28 mouse cellular contexts compared by ENCODE assay signal in the genomic region with DNA sequence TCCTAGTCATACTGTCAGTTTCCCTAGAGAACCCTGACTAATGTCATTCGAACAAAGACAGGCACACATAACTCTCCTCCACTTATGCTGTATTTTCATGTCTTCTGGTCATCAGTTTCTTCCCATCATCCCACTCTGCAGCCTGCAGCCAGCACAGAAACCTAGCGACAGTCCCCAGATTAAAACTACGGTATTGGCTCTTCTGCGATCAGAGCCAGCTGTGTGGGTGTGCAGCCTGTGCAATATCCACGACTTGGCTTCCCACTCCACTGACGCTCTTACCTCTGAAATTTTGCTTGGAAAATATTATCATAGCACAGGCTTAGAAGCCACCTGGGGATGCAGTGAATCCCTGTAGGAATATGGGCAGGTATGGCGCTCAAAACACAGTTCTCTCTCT. TPM values are rescaled to one million over a fixed set of nuclear protein-coding genes. Genes with fewer than 3 reads are reported as not detected.
DNase-seq lines count a peak whose midpoint lies in the region; ATAC-seq and TF ChIP-seq lines count a peak whose summit lies in the region.
"Had no signal": no experiment of that assay in that cellular context is flagged by ENCODE, and none has a peak within 500 bp of the region (broad histone marks: within the 10 kb centered on the region; RNA-seq: fewer than 3 reads in every experiment).

No protein-coding gene starts in this region.

- H3K9me3 ChIP-seq in kidney, embryonic 14.5 days (ENCODE audit: control insufficient read depth, low read length), result no peaks in the 10 kb centered on the region
- no peaks in the 10 kb centered on the region for H3K9me3 ChIP-seq in intestine, postnatal 0 days (ENCODE audit: control insufficient read depth)
- H3K9me3 ChIP-seq: forebrain, embryonic 15.5 days; hindbrain, embryonic 10.5 days; limb, embryonic 10.5 days; liver, embryonic 15.5 days; lung, embryonic 15.5 days; midbrain, embryonic 15.5 days; neural tube, embryonic 12.5 days had no signal

- WGBS in kidney, embryonic 14.5 days, result 84% methylated on average over 7 of the region's 7 CpGs
- WGBS in intestine, postnatal 0 days, result 78% methylated on average over 7 of the region's 7 CpGs

- intact Hi-C loops in left cerebral cortex, postnatal 36 days (cut with DNase I), result no loop called here

- ATAC-seq in frontal cortex, adult (ENCODE audit: low TSS enrichment), result peak; percentile 83
- no peak for ATAC-seq in kidney, embryonic 14.5 days (ENCODE audit: low FRiP score, low TSS enrichment)
- ATAC-seq in intestine, postnatal 0 days, result no peak
- ATAC-seq: activated CD4-positive, CD25-positive, alpha-beta regulatory T cell, adult 4 months; forebrain, embryonic 15.5 days; hindbrain, postnatal 0 days; intestine, embryonic 16.5 days; midbrain, embryonic 15.5 days had no signal

- TF ChIP-seq CTCF in intestine, postnatal 0 days (IDR thresholded peaks at IDR 0.05; ENCODE audit: low read depth), result no peak

- H3K36me3 ChIP-seq in kidney, embryonic 14.5 days (ENCODE audit: control insufficient read depth, insufficient read depth, low read length), result no peaks in the 10 kb centered on the region
- H3K36me3 ChIP-seq in intestine, postnatal 0 days (ENCODE audit: control insufficient read depth, insufficient read depth), result no peaks in the 10 kb centered on the region
- H3K36me3 ChIP-seq: forebrain, embryonic 15.5 days; hindbrain, embryonic 10.5 days; limb, embryonic 10.5 days; liver, embryonic 15.5 days; lung, embryonic 15.5 days; midbrain, embryonic 15.5 days; neural tube, embryonic 12.5 days had no signal

- no peak overlapping the region for H3K9ac ChIP-seq in kidney, embryonic 14.5 days (ENCODE audit: low read depth, low read length)
- no peak overlapping the region for H3K9ac ChIP-seq in intestine, postnatal 0 days (ENCODE audit: low read depth, low read length)
- H3K9ac ChIP-seq: forebrain, embryonic 15.5 days; liver, embryonic 15.5 days; lung, embryonic 15.5 days; midbrain, embryonic 15.5 days; neural tube, embryonic 12.5 days had no signal

- no peak overlapping the region for H3K4me3 ChIP-seq in kidney, embryonic 14.5 days (ENCODE audit: low read length)
- H3K4me3 ChIP-seq in intestine, postnatal 0 days (ENCODE audit: low read depth, low read length), result no peak overlapping the region
- H3K4me3 ChIP-seq: forebrain, embryonic 15.5 days; gastrocnemius, adult 2 months; hindbrain, embryonic 10.5 days; limb, embryonic 10.5 days; liver, embryonic 15.5 days; lung, embryonic 15.5 days; midbrain, embryonic 15.5 days; neural tube, embryonic 12.5 days had no signal

- no peak overlapping the region for H3K27ac ChIP-seq in kidney, embryonic 14.5 days (ENCODE audit: low read depth, low read length)
- H3K27ac ChIP-seq in intestine, postnatal 0 days (ENCODE audit: low read depth, low read length), result no peak overlapping the region
- H3K27ac ChIP-seq: forebrain, embryonic 15.5 days; gastrocnemius, adult 2 months; hindbrain, embryonic 10.5 days; hindbrain, postnatal 0 days; limb, embryonic 10.5 days; liver, embryonic 15.5 days; lung, embryonic 15.5 days; midbrain, embryonic 15.5 days; neural tube, embryonic 12.5 days had no signal

- no peaks in the 10 kb centered on the region for H3K27me3 ChIP-seq in kidney, embryonic 14.5 days (ENCODE audit: control insufficient read depth, insufficient read depth, low read length)
- no peaks in the 10 kb centered on the region for H3K27me3 ChIP-seq in intestine, postnatal 0 days (replicated peaks; ENCODE audit: control insufficient read depth, insufficient read depth, low read length)
- H3K27me3 ChIP-seq: forebrain, embryonic 15.5 days; liver, embryonic 15.5 days; lung, embryonic 15.5 days; midbrain, embryonic 15.5 days; neural tube, embryonic 12.5 days had no signal

- H3K4me1 ChIP-seq in kidney, embryonic 14.5 days (ENCODE audit: control insufficient read depth, insufficient read depth, low read length), result no peaks in the 10 kb centered on the region
- H3K4me1 ChIP-seq in intestine, postnatal 0 days (replicated peaks; ENCODE audit: control insufficient read depth, insufficient read depth, low read length), result no peaks in the 10 kb centered on the region
- H3K4me1 ChIP-seq: limb, embryonic 10.5 days; liver, embryonic 15.5 days; lung, embryonic 15.5 days had no signal

- DNase-seq in frontal cortex, postnatal 25 days (ENCODE audit: low spot score in 2 of 2), result no peak
- peak; percentile 50 for DNase-seq in right cerebral cortex, adult 18-20 months
- DNase-seq in right cerebral cortex, postnatal 4 days, result no peak
- DNase-seq in left cerebral cortex, postnatal 36 days (ENCODE audit: low spot score in 2 of 2), result peak; percentile 38 to 53
- peak; percentile 46 for DNase-seq in telencephalon, adult 2 months (ENCODE audit: low read depth, low spot score)
- DNase-seq: adrenal gland, adult 8-10 months; cerebellum, adult 8-10 months; cerebellum, postnatal 36 days; gastrocnemius, adult 2 months; kidney, postnatal 4 days; liver; lung, postnatal 4 days; thymus, postnatal 36 days had no signal

- H3K4me2 ChIP-seq in kidney, embryonic 14.5 days (replicated peaks; ENCODE audit: low read depth, low read length), result no peak overlapping the region
- no peak overlapping the region for H3K4me2 ChIP-seq in intestine, postnatal 0 days (replicated peaks; ENCODE audit: low read depth)
- H3K4me2 ChIP-seq: forebrain, embryonic 15.5 days; heart, embryonic 11.5 days; liver, embryonic 15.5 days; lung, embryonic 15.5 days; midbrain, embryonic 15.5 days; neural tube, embryonic 12.5 days had no signal

RNA-seq across cellular contexts. Expression of a gene that starts 19.7 kb away (rescaled TPM):
- 1 to 10 TPM; 1.4 to 2.3 TPM for total RNA-seq in left cerebral cortex, postnatal 36 days (2021)
- 0.84 and 3.7 TPM in 2 replicates for polyA plus RNA-seq in kidney, embryonic 14.5 days (2014; fragmentation: Nextera tagmentation; extraction: Ambion mirVana)
- polyA plus RNA-seq in intestine, postnatal 0 days (2015; fragmentation: Nextera tagmentation; extraction: Ambion mirVana), result 0.50 and 0.68 TPM in 2 replicates
- total RNA-seq: megakaryocyte-erythroid progenitor cell, adult 5-6 weeks had no signal
- polyA plus RNA-seq: activated CD4-positive, CD25-positive, alpha-beta regulatory T cell, adult 4 months had no signal

RNA-seq across cellular contexts. Expression of a gene that starts 38.0 kb away (rescaled TPM):
- 1 to 10 TPM in 1 of 2 experiments, not detected in 1; 2.5 TPM for total RNA-seq in left cerebral cortex, postnatal 36 days (2021)
- 0.26 and 0.61 TPM in 2 replicates for polyA plus RNA-seq in kidney, embryonic 14.5 days (2014; fragmentation: Nextera tagmentation; extraction: Ambion mirVana)
- 0.42 TPM in 1 of 2 replicates, not detected in the other for polyA plus RNA-seq in intestine, postnatal 0 days (2015; fragmentation: Nextera tagmentation; extraction: Ambion mirVana)
- total RNA-seq: megakaryocyte-erythroid progenitor cell, adult 5-6 weeks had no signal
- polyA plus RNA-seq: activated CD4-positive, CD25-positive, alpha-beta regulatory T cell, adult 4 months; forebrain, embryonic 15.5 days had no signal

Comparison
In these comparisons a context has a peak if more than half of its experiments do, and no peak if none do; other contexts are left out.
1. DNase-seq: peak in right cerebral cortex, adult 18-20 months (single experiment), left cerebral cortex, postnatal 36 days (2 of 2) and telencephalon, adult 2 months (single experiment); none in frontal cortex, postnatal 25 days (0 of 2) and right cerebral cortex, postnatal 4 days (single experiment).